Mouse (Mus musculus): ENCODE data around the gene Atp6v0e.

The Atp6v0e gene

DNA sequence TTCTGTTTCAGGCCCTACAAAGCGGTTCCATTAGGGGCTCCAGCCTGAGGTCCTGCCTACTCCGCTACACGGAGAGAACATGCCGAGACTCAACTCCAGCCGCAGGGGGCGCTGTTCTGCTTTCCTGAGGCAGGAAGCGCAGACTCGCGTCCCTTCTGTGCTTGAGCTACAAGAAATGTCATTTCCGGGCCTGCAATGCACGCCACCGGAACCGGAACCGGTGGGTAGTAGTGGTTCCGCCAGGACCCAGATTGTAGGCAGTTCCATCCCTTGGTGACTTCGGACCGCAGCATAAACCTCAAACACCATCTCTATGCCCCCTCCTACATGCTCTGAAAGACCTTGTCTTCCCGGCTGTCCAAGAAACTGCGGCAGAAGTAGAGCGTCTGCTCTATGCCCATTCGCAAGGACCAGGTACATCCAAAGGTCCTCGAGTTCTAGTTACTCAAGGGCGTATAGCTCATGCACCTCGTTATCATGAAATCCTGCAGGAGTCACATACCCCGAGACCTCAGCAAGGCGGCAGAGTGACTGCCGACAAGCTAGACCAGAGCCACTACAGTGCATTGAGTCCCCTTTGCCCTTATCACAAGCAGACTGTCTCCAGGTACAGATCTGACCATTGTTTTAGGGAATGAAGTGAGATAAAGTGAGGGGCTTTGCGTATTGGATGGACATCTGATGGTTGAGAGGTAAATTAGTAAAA, at the start of gene Atp6v0e:
Gene Atp6v0e (plus strand): TSS at position 254 of the 706 bp plus-strand sequence.
- DNase-seq (ENCODE audit: low spot score in 2 of 2) = peak; percentile 95

DNA sequence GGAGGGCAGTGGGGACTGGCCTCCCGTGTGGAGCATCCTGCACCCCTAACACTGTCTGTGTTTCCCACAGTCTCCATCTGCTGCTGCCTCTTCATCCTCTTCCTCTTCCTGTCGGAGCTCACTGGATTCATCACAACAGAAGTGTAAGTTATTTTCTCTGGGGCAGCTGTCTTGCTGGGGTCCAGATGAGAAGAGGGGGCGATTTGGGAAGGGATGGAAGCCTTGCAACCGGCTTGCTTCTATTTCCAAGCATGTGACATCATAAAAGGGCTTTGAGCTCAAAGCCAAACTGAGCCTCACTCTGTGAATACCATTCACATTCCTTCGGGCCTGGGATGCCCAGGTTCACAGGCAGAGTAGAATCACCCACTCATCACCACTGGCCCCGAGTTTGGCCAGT, 48.7 kb upstream of the Atp6v0e start:
- no peak for DNase-seq (ENCODE audit: low spot score in 2 of 2)

DNA sequence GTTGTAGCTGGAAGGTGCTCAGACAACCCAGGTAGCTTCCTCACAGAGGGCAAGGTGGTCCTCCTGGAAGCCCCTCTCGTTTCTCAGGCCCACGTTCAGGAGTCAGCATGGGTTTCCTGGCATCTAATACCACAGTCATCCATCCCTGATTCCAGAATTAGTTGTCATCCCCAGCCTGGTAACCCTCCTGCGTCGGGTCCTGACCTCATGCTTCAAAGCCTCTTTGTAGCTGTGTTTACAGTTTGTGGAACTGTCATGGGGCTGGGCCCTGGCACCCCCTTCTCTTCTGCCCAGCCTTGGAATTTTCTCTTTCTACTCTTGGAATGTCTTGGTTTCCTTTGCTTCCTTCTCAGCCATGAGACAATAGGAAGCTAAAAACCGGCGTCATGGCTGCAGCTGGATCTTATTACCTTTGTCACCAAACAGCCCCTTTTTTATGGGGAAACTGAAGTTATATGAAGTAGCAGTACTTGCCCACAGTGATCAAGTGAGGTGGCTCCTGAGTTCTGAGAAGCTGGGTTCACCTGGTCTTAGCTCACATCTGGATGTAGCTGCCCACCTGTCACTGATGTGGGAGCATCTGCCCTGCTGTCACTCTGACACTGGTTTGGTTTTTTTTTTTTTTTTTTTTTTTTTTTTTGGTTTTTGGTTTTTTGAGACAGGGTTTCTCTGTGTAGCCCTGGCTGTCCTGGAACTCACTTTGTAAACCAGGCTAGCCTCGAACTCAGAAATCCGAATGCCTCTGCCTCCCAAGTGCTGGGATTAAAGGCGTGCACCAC, 48.1 kb upstream of the Atp6v0e start:
- DNase-seq (ENCODE audit: low spot score in 2 of 2) = no peak

DNA sequence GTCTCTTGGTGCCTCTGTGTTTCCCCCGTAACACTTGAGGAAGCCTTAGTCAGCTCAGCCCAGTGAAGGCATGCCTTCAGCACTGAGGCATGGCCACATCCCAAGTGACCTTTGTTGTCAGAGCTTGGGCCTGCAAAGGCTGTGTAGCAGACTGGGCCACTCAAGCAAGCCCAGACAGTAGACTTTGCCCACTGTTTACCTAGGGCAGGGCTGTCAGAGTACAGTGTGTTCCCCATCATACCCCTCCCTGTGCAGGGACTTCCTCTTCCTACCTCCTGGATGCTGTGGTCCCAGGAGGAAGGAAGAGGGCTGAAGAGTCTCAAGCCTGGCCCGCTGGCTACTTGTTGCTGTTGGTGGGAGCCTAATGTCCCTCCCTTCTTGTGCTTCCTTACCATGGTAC, 46.3 kb upstream of the Atp6v0e start:
- no peak for DNase-seq (ENCODE audit: low spot score in 2 of 2)

DNA sequence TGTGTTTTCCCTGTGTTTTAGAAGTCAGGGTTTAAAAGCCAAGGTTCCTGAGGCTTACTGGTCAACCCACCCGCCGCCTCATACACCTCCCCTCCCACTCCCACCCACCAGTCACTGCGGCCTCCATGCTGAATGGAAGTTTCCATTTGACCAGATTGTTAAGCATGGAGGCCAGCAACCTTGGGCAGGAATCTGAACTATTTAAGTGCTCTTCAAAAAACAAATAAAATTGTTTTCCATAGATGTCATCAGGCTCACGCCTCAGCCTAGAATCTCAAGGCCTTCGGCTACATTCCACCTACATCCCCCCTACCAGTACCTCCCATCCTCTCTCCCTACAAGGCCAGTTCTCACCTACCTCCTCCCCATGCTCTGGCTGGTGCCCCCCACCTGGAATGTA, 44.5 kb upstream of the Atp6v0e start:
- no peak for DNase-seq (ENCODE audit: low spot score in 2 of 2)

DNA sequence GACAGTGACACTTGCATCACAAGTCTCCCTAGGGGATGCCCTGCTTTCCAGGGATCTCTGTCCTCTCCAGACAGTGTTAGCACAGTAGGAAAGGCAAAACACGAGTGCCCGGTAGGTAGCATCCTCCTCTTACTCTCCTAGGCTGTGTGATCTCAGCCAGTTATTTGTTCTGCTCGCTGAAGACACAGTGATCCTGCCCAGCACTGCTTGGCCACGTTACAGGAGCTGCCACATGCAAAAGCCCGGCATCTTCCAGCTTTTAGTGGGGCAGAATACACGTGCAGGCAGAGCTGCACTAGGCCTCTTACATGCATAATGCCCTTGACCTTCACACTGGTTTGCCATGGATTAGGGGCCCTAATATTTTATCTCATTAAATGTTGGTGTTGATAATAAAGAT, 43.5 kb upstream of the Atp6v0e start:
- DNase-seq (ENCODE audit: low spot score in 2 of 2) = no peak

DNA sequence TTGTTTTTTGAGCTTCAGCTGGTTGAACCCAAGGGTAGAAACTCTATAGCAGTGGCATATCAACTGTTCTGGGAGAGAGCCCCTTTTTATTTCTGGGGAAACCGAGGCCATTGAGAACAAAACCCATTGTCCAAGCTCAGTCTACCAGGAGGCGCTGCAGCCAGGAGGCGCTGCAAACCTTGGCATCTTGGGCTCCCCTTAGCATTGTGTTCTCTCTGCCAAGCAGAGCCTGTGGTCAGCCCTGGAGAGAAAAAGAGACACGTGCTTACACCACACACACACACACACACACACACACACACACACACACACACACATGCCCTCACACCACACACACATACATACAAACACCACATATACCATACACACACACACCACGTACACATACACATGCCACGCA, 42.7 kb upstream of the Atp6v0e start:
- no peak for DNase-seq (ENCODE audit: low spot score in 2 of 2)

DNA sequence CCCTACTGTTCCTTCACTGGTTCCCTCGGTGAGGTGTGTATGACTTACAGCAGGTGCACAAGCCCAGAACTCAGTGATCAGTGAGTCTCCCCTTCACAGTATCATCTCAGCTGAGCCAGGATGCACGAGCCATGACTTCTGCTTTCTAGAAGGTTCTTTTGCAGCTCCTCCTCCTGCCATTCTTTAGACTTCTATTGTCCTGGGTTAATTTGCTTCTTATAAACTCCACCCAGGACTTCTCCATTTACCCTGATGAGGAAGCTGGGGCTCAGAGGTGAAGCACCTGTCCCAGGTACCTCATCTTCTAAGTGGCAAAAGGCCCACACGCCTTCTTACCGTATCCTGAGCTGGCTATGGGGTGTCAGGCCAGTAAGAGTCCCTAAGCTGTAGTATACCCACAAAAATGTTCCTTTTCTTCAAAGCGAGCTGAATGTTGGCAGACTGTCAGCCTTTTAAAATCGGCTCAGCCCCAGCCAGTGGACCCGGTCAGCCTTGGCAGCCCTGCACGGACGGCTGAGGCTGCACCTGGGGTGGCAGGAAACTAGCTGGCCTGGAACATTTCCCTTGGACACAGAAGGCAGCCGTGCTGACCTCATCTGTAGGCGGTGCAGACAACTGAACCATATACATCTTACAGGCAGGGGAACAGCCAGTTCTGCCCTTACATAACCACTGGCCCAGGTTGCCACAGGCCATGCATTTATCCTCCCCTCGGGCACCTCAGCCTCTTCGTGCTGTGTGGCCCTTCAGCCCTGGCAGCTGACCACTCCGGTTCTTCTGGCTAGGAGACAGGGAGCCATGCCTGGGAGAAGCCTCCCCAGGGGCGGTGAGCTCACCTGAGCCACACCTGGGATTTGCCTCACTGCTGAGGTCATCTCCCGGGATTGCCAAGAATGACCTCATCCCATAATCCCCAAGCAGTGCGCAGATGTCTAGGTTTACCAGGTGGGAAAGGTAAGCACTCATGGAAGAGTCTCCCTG, 42.0 kb upstream of the Atp6v0e start:
- peak in 1 of 2 experiments; percentile 59 for DNase-seq (ENCODE audit: low spot score in 2 of 2)

DNA sequence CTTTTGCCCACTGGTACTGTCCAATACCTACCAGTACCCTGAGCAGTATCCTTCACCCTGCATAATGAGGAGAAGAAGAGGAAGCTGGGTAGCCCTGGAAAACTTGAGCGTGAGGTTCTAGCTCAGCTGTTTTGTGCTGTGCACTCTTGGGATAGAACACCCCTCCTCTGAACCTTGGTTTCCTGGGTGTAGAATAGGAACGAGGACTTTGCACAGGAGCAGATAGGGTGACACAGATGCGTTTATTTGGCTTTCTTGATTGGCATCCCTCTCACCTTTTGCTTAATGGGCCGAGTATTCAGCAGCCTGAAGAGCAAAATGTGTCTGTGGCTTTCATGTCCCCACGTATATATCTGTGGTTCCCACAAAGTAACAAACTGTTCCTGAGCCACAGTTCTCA, 41.1 kb upstream of the Atp6v0e start:
- no peak for DNase-seq (ENCODE audit: low spot score in 2 of 2)

DNA sequence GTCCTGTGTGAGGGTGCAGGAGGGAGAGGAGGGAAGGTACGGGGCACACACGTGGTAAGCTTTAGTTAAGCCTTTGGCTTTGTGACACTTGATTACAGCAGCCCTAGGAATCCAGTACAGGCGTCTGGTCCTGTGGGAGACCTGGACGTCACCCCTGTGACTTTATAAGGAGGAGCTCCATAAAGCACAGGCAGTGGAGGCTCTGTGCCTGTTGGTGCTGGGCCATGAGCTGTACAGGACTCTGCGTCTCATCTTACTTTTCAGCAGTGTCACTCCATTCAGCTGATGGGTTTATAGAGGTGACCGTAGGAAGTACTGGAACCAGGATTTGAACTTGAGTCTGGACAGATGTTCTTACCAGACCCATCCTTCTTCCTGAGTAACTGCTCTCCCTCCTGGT, 39.0 kb upstream of the Atp6v0e start:
- no peak for DNase-seq (ENCODE audit: low spot score in 2 of 2)

DNA sequence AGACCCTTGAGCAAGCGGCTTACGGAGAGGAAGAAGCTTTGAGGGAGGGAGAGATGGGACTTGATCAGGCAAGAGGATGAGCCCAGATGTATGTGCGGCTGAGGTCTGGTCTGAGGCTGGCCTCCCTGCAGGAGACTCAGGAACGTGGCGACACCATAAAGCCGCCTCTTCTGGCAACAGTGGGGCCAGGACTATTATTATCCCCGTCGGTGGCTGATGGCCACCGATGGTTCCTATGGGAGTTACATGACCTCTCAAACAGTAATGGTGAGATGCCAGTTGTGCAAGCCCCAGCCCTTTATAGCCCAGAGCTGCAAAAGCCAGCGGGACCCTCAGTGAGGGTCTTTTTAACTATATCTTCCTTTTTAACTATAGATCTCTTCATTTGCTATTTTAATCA, 38.0 kb upstream of the Atp6v0e start:
- no peak for DNase-seq (ENCODE audit: low spot score in 2 of 2)

DNA sequence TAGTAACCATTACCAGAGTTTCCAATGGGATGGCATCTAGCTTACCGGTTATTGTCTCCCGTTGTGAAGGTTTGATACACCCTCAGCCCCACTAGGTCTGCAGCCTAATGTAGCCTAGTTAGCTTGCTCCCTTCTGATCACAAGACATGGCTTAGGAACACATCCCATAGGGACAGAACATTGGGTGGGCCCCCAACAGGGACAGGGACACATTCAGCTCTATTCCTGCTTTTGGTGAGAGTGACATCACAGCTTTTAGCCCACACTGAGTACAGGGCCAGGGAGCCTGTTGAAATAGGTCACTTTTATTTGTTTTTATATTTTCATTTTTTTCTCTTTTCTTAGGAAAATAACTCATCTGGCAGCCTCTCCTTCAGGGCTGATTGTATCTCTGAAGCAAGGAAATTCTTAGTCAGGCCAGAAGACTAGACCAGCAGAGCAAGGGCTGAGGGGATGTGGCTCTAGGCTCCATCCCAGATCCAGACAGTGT, 37.5 kb upstream of the Atp6v0e start:
- no peak for DNase-seq (ENCODE audit: low spot score in 2 of 2)

DNA sequence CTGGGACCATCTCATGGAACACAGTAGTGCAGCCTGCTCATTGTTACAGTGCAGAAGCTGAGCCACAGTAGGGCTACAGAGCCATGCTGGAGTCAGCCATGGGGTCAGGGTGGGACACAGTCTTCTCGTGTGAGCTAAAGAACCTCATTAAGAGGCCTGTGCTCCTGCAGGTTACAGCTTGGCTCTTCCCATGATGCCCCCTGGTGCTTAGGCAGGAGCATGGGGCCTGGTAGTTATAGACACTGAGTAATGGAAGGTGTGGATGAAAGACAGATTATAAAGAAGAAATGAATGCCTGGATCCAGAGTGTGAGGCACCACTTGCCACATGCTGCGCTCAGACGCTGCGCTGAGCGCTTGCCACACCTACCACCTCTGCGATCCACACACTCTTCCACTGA, 34.6 kb upstream of the Atp6v0e start:
- DNase-seq (ENCODE audit: low spot score in 2 of 2) = no peak

DNA sequence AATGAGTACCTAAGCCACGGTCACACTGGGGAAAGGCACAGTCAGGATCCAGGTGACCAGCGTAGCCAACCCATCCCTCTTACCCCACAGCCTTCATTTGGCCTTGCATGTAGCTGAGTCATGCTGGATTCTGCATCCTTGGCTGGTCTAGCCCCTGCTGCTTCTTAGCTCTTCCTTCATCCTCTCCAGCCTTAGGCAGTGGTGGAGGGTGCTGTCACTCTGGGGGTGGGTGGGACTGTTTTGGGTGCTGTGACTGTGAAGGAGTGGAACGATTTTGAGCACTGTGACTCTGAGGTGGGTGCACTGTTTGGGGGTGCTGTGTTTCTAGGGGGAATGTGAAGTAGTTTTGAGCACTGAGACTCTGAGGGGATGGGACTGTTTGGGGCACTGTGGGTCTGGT, 34.1 kb upstream of the Atp6v0e start:
- no peak for DNase-seq (ENCODE audit: low spot score in 2 of 2)

DNA sequence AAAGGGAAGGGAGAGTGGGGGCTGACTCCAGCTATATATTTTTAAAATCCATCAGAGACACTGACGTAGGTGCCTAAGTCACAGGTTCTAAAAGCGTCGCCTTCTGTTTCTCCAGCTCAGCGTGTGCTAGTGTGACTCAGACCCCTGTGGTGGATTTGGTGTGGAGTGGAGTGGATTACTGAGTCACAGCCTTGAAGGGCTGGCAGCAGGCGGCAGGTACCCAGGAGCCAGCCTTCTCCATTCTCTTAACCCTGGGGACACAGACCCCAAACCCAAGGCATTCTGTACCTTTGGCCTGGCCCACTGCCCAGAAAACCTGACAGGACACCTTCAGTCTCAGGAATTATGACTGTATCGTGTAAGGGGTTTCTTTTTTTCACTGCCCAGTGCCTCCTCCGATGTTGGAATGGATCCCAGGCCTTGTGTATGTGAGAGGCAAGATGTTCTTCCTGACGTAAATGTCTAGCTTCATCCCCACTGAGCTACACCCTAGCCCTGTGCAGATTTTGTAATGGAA, 31.2 kb upstream of the Atp6v0e start:
- peak; percentile 78 to 85 for DNase-seq (ENCODE audit: low spot score in 2 of 2)

DNA sequence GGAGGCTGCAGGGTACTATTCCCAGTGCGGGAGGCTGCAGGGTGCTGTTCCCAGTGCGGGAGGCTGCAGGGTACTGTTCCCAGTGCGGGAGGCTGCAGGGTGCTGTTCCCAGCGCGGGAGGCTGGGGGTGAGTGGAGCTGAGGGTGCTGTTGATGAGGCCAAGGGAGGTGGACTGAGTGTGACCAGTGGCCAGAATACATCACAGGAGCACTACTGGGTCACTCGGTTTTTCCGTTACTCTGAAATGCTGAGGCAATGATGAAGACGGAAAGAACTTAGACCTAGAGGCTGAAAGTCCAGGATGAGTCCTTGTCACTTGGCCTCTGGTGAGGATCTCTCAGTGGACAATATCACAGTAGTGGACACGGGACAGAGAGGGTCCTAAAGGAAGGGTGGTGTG, 29.8 kb upstream of the Atp6v0e start:
- no peak for DNase-seq (ENCODE audit: low spot score in 2 of 2)

DNA sequence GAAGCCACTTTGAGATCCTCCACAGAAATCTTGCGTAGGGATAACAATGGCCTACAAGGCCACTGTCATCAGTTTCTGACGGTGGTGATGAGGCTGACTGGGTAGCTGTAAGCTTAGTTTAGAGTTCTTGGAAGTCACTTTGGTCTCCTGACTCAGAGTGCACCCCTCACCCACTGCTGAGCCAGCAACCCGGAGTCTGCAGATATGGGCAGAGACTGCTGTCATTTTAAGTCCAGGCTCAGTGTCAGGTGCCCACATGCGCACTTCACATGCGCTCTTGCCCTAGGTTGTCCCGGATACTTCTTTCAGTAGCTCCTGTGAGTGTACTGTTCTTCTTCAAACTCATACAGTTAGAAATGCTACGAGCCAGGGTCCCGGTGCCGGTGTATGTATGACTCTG, 29.1 kb upstream of the Atp6v0e start:
- DNase-seq (ENCODE audit: low spot score in 2 of 2) = no peak

DNA sequence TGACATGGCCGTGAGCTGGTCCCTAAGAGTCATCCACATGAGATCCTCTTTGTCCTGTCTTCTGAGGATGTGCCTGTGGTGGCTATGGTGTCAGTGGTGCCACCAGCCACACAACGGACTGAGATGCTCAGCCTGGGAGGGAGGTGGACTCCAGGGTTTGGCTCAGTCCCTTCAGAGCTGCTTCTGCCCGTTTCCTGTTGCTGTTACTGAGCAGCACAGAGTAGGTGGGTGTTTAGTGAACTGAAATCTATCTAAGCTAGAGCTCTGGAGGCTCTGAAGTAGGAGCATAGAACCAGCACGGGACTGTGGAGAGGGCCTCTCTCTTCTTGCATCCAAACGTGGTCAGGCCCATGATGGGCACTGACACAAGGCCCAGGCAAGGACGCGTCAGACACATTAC, 28.5 kb upstream of the Atp6v0e start:
- DNase-seq (ENCODE audit: low spot score in 2 of 2) = no peak

DNA sequence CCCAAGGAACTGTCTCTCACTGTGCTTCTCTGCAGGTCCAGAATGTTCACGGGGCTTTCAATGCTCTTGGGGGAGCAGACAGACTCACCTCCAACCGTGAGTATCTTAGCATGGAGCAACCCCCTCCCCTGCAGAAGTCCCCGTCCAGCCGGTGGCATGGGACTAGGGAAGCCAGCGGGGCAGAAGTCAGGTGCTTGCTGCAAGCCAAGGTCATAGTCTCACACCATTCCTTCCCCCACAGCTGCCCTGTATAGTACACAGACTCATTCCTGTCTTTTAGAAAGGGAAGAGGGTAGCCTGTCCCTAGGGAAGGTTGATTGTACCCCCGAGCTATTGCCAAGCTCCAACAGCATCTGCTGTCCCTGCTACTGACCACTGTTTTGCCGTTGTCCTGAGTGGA, 27.1 kb upstream of the Atp6v0e start:
- DNase-seq (ENCODE audit: low spot score in 2 of 2) = no peak

DNA sequence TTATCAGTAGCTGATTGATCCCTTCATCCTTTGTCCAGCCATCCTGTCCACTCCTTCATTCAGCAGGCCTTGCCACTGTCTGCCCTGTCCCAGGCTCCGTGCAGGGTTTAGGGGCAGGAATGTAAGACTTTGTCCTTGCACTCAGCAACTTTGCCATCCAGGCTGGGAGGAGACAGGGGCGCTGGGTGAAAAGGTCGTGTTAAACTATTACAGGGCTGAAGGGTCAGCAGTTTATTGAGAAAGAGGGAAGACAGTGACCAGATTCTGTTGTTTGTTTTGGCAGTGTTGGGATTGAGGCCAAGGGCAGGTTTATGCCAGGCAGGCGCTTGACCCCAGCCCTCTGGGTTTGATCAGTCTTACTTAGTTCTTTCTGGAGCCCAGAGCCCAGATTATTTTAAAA, 25.2 kb upstream of the Atp6v0e start:
- DNase-seq (ENCODE audit: low spot score in 2 of 2) = no peak

DNA sequence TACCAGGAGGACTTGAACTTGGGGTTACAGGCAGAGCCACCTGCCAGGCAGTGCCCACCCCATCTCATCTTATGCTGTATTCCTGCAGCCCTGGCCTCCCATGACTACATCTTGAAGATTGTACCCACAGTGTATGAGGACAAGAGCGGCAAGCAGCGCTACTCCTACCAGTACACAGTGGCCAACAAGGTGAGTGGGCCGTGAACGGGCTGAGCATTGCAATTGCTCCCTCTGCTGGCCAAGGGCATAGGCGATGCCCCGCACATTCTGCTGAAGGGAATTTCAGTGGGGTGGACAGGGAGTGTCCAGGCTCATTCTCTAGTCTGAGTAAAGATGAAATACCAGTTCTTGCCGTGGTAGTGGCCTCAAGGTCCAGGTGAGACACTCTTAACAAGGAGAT, 24.4 kb upstream of the Atp6v0e start:
- DNase-seq (ENCODE audit: low spot score in 2 of 2) = peak; percentile 76 to 79

DNA sequence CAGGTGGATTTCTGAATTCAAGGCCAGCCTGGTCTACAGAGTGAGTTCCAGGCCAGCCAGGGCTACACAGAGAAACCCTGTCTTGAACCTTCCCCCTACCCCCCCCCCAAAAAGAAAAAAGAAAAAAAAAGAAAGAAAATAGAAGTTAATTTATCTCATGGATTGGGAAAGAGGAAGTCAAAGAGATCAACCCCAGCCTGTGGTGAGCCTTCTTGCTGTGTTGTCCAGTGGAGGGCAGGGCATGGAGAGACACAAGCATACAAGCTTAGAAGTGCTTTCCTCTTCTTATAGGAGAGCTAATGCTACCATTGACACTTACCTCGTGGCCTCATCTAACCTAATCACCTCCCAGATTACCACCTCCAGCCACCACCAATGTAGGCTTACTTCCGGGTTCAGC, 23.2 kb upstream of the Atp6v0e start:
- no peak for DNase-seq (ENCODE audit: low spot score in 2 of 2)

Measured in frontal cortex, postnatal 36 days (tissue).